Mouse (Mus musculus) olfactory bulb, adult 2 months (tissue): Measurements from ENCODE around the gene Olfr638. TPM values are rescaled to one million over a fixed set of nuclear protein-coding genes. Genes with fewer than 3 reads are reported as not detected.
"Not testable (repeated sequence)": the region's sequence is repeated elsewhere in the genome, so short reads cannot be mapped to it uniquely, and the experiment has no call there.

Experiments used
- H3K27ac ChIP-seq: fragments of 200-500 bp; 2 replicates; pipeline ENCODE4 v1.5.1; 2012; ENCODE audit warnings: low read depth, low read length; ENCODE audit not compliant: insufficient read depth
- H3K4me1 ChIP-seq: fragments of 200-500 bp; 2 replicates; pipeline ENCODE4 v1.6.1; 2012; ENCODE audit warnings: low read length; ENCODE audit not compliant: control insufficient read depth, insufficient read depth
- H3K4me3 ChIP-seq: fragments of 200-500 bp; 2 replicates; pipeline ENCODE4 v1.5.1; 2012; ENCODE audit warnings: mild to moderate bottlenecking, low read depth, low read length, moderate library complexity; ENCODE audit not compliant: insufficient read depth
- CTCF ChIP-seq: fragments of 200-500 bp; IDR thresholded peaks from 2 replicates; pipeline ENCODE4 v1.5.1; 2012; ENCODE audit warnings: low read depth, mild to moderate bottlenecking, low read length, moderate library complexity; ENCODE audit not compliant: insufficient read depth
- POLR2A ChIP-seq: fragments of 200-500 bp; IDR thresholded peaks from 2 replicates; pipeline ENCODE4 v1.6.1; 2012; ENCODE audit warnings: mild to moderate bottlenecking, low read depth, low read length, moderate library complexity; ENCODE audit not compliant: insufficient read depth
- WGBS: fragments of 180-500 bp; shearing (Covaris S2); methylation state at CpG from one replicate; pipeline ENCODE4 v1.1.7; 2018; 5-methylcytosine and 5-hydroxymethylcytosine counted together
- polyA plus RNA-seq: library from polyadenylated mRNA; stranded (reverse); fragments of >200 nt; gene quantifications from 2 replicates; pipeline ENCODE4 v1.2.4, GENCODE M21; 2012; ENCODE audit warnings: low replicate concordance; ENCODE audit not compliant: missing spikeins, insufficient read depth, insufficient read length

The Olfr638 gene
- polyA plus RNA-seq = not detected in 2 replicates

GRCm38 (mm10) chr7:103998446-103998845 is at the start of gene Olfr638:
Gene Olfr638, plus strand, starts transcription at chr7:103998746.
- Histone ChIP-seq H3K27ac (no peak within 1 kb of the TSS), H3K4me3 (no peak within 1 kb of the TSS), H3K4me1 (no peaks in the 10 kb centered on the region)
- TF ChIP-seq CTCF = no peak

DNA sequence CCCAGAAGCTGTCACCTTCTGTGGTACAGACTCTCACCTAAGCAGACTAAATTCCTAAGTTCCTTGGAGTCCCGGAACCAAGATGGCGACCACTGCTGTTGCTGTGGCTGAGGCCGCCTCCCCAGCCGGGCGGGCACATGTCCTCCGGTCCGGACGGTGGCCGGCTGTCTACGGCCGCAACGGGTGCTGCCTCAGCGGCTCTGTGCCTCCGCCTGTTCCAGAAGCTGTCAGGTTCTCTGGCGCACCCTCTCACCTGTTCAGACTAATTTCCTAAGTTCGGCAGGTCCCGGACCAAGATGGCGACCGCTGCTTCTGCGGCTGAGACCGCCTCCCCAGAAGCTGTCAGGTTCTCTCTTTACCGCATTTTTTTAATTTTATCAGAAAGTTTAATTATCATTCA is 31.7 kb upstream of the Olfr638 start:
- H3K4me1 ChIP-seq, H3K27ac ChIP-seq, H3K4me3 ChIP-seq: not testable (repeated sequence)
- 96% methylated on average over 22 of the region's 22 CpGs for WGBS

GRCm38 (mm10) chr7:103970852-103971251 is 27.7 kb upstream of the Olfr638 start, which contains the start of gene Olfr635:
Gene Olfr635, plus strand, starts transcription at chr7:103971152.
- no peaks in the 10 kb centered on the region for H3K4me1 ChIP-seq
- 73% methylated on average over 1 of the region's 1 CpGs for WGBS
- H3K4me3 ChIP-seq = no peak within 1 kb of the TSS
- no peak within 1 kb of the TSS for H3K27ac ChIP-seq
- no peak for TF ChIP-seq POLR2A
- no peak for TF ChIP-seq CTCF

DNA sequence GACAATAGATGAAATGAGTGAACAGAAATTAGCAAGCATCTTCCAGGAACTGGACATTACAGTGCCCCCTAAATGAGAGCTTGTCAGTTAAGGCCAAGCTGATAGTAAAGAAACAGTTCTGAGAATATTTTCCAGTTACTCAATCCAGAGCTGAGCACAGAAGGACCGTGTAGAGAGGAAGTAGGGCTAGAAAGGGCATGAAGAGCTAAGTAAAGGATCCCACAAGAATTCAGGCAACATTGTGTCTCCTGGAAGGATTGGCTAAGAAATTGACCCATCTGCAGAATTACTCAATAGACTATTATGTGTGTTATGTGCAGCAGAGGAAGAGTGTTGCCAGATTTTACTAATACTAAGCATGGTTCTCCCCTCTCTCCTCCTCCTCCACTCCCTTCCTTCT is 26.8 kb upstream of the Olfr638 start:
- Histone ChIP-seq H3K4me3 (no peak overlapping the region), H3K27ac (no peak overlapping the region), H3K4me1 (no peaks in the 10 kb centered on the region)
- TF ChIP-seq POLR2A (no peak), CTCF (no peak)
- WGBS = 66% methylated on average over 1 of the region's 1 CpGs

DNA sequence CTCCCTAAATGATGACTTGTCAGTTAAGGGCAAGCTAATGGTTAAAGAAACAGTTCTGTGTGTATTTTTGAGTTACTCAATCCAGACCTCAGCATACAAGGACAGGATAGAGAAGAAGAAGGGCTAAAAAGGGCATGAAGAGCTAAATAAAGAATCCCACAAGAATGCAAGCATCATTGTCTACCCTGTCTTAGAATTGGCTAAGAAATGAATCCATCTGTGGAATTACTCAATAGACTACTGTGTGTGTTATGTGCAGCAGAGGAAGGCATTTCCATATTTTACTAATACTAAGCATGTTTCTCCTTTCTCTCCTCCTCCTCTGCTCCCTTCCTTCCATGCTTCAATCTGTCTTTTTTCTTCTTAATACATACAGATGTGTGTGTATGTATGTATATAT is 578 bp downstream of the Olfr638 start:
- Histone ChIP-seq H3K27ac (no peak overlapping the region), H3K4me1 (no peaks in the 10 kb centered on the region), H3K4me3 (no peak overlapping the region)
- no peak for TF ChIP-seq POLR2A
- no peak for TF ChIP-seq CTCF

DNA sequence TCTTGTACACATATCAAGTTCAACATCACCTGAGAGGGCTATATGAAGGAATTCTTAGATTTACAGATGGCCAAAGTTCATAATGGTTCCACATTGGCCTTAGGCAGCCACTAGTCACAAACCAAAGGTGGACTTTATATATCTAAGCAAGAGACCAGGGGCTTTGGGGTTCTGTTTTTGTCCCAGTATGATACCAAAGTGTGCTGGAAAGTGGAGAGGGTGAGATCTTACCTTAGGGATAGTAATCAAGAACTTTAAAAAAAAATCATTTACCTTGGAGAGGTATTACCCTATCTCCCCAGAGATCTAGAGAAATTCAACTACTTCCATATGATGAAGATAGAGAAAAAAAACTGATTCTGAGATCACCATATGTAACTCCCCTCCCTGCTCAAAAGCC is 18.7 kb downstream of the Olfr638 start, which contains the start of gene Olfr639:
Olfr639 (minus strand) TSS at position 101 of the 400 bp plus-strand sequence.
- Histone ChIP-seq H3K4me3 (no peak within 1 kb of the TSS), H3K27ac (no peak within 1 kb of the TSS)
- no peak for TF ChIP-seq POLR2A
- no peak for TF ChIP-seq CTCF

DNA sequence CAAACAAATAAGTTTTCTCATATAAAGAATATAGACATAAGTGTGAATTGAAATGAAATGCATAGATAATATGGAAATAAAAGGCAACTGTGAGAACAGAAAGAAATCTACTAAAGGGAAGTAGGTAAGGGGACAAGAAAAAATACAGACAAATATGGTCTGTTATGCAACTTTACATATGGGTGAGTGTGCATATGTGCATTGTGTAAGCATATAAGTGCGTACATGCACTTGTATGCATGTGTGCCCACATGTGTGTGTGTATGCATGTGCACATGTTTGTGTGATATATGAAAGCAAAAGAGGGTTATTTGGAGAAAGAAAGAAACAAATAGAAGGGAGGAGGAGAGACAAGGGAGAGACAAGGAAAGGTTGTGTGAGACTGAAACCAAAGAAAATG is 20.4 kb downstream of the Olfr638 start:
- Histone ChIP-seq H3K27ac (no peak overlapping the region), H3K4me1 (no peaks in the 10 kb centered on the region), H3K4me3 (no peak overlapping the region)
- 88% methylated on average over 1 of the region's 1 CpGs for WGBS
- no peak for TF ChIP-seq CTCF
- no peak for TF ChIP-seq POLR2A

More for the DNA sequence above, 18.7 kb downstream of the Olfr638 start, which contains the start of gene Olfr639:
- no peaks in the 10 kb centered on the region for H3K4me1 ChIP-seq

- Histone ChIP-seq H3K27ac (no peak overlapping the region), H3K4me3 (no peak overlapping the region), H3K4me1 (no peaks in the 10 kb centered on the region)
- no peak for TF ChIP-seq POLR2A
- TF ChIP-seq CTCF = no peak
- 94% methylated on average over 6 of the region's 6 CpGs for WGBS
Measured at GRCm38 (mm10) chr7:104021651-104022050, 23.1 kb downstream of the Olfr638 start.

GRCm38 (mm10) chr7:104025473-104025872 is 26.9 kb downstream of the Olfr638 start, which contains the start of gene Olfr640:
Gene Olfr640, minus strand, starts transcription at chr7:104025573.
- no peak within 1 kb of the TSS for H3K4me3 ChIP-seq
- TF ChIP-seq POLR2A = no peak
- no peak for TF ChIP-seq CTCF
- no peaks in the 10 kb centered on the region for H3K4me1 ChIP-seq
- 83% methylated on average over 6 of the region's 6 CpGs for WGBS
- no peak within 1 kb of the TSS for H3K27ac ChIP-seq

GRCm38 (mm10) chr7:104026978-104027377 is 28.4 kb downstream of the Olfr638 start:
- WGBS = 80% methylated on average over 3 of the region's 3 CpGs
- Histone ChIP-seq H3K27ac (no peak overlapping the region), H3K4me1 (no peaks in the 10 kb centered on the region), H3K4me3 (no peak overlapping the region)
- TF ChIP-seq POLR2A = no peak
- TF ChIP-seq CTCF = no peak
